Mouse (Mus musculus): ENCODE measurements around the gene Hist2h3c1.
A peak's percentile ranks its signal among the peaks of the same experiment; 100 is the strongest.
"Not testable (repeated sequence)": the region's sequence is repeated elsewhere in the genome, so short reads cannot be mapped to it uniquely, and the experiment has no call there.

The Hist2h3c1 gene

GRCm38 (mm10) chr3:96260220-96260619, 13.7 kb downstream of the Hist2h3c1 start:
- DNase-seq: no peak

- no peak for DNase-seq
Measured at GRCm38 (mm10) chr3:96261623-96262022, 15.1 kb downstream of the Hist2h3c1 start.

GRCm38 (mm10) chr3:96262216-96262875, 15.9 kb downstream of the Hist2h3c1 start:
- peak; percentile 87 for DNase-seq

GRCm38 (mm10) chr3:96262979-96263550, 16.6 kb downstream of the Hist2h3c1 start, which contains the start of gene Hist2h4:
Hist2h4 (minus strand) TSS chr3:96263311.
- DNase-seq: peak; percentile 99

- peak; percentile 62 for DNase-seq
Measured at GRCm38 (mm10) chr3:96263558-96264403, 17.3 kb downstream of the Hist2h3c1 start.

- DNase-seq: no peak
Measured at GRCm38 (mm10) chr3:96264404-96264949, 18.0 kb downstream of the Hist2h3c1 start.

- DNase-seq: no peak
Measured at GRCm38 (mm10) chr3:96266132-96266710, 19.7 kb downstream of the Hist2h3c1 start.

GRCm38 (mm10) chr3:96267541-96267940, 21.1 kb downstream of the Hist2h3c1 start:
- no peak for DNase-seq

- peak; percentile 79 for DNase-seq
Measured at GRCm38 (mm10) chr3:96268051-96268775, 21.7 kb downstream of the Hist2h3c1 start, which contains the start of gene Hist2h3b. Hist2h3b (plus strand) TSS chr3:96268654.

- not testable (repeated sequence) for DNase-seq
Measured at GRCm38 (mm10) chr3:96268776-96269378, 22.4 kb downstream of the Hist2h3c1 start.

GRCm38 (mm10) chr3:96269511-96270474, 23.3 kb downstream of the Hist2h3c1 start, which contains the start of gene Hist2h2bb:
Hist2h2bb (plus strand) TSS chr3:96269752.
- peak; percentile 91 for DNase-seq

- DNase-seq: no peak
Measured at GRCm38 (mm10) chr3:96273591-96274465, 27.3 kb downstream of the Hist2h3c1 start.

GRCm38 (mm10) chr3:96277428-96277799, 30.9 kb downstream of the Hist2h3c1 start:
- DNase-seq: no peak

GRCm38 (mm10) chr3:96277800-96278624, 31.5 kb downstream of the Hist2h3c1 start:
- peak; percentile 87 for DNase-seq

GRCm38 (mm10) chr3:96280660-96281059, 34.2 kb downstream of the Hist2h3c1 start:
- no peak for DNase-seq

- no peak for DNase-seq
Measured at GRCm38 (mm10) chr3:96284457-96284856, 38.0 kb downstream of the Hist2h3c1 start.

- DNase-seq: not testable (repeated sequence)
Measured at GRCm38 (mm10) chr3:96287334-96287733, 40.8 kb downstream of the Hist2h3c1 start.

- DNase-seq: no peak
Measured at GRCm38 (mm10) chr3:96289201-96289600, 42.7 kb downstream of the Hist2h3c1 start.

Data from cerebellum, adult 8-10 months (tissue).